Mouse (Mus musculus): ENCODE measurements around the gene Dicer1.
"Not testable (repeated sequence)": the region's sequence is repeated elsewhere in the genome, so short reads cannot be mapped to it uniquely, and the experiment has no call there.

DNA sequence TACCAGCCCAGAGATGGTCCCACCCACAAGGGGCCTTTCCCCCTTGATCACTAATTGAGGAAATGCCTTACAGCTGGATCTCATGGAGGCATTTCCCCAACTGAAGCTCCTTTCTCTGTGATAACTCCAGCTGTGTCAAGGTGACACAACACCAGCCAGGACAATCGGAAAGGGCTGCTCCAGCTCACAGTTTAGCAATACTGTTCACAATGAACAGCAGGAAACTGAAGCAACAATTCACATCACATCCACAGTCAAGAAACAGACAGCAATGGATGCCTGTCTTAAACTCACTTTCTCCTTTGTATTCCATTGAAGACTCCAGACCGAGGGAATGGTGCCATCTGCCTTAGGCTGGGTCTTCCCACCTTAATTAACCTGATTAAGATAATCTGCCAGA, 25.3 kb downstream of the Dicer1 start:
- TF ChIP-seq CTCF (IDR thresholded peaks at IDR 0.05; ENCODE audit: low read depth); EP300 (optimal IDR thresholded peaks at IDR 0.05): not testable (repeated sequence)

Data from stomach, postnatal 0 days (tissue).